Mouse (Mus musculus) spleen, adult 18-20 months (tissue): ENCODE results near the gene Lrig1.
A peak's percentile ranks its signal among the peaks of the same experiment; 100 is the strongest.

Experiments
- DNase-seq, 2 experiments: peaks; one replicate each; pipeline ENCODE4 v3.0.0; 2022; ENCODE audit warnings: mixed read lengths in 2 of 2

The Lrig1 gene

GRCm38 (mm10) chr6:94700067-94700491 is at the start of gene Lrig1:
TSS of gene Lrig1 (minus strand) at chr6:94700158.
- DNase-seq = peak; percentile 83 to 84

GRCm38 (mm10) chr6:94749626-94750025 is 49.7 kb upstream of the Lrig1 start:
- no peak for DNase-seq

DNA sequence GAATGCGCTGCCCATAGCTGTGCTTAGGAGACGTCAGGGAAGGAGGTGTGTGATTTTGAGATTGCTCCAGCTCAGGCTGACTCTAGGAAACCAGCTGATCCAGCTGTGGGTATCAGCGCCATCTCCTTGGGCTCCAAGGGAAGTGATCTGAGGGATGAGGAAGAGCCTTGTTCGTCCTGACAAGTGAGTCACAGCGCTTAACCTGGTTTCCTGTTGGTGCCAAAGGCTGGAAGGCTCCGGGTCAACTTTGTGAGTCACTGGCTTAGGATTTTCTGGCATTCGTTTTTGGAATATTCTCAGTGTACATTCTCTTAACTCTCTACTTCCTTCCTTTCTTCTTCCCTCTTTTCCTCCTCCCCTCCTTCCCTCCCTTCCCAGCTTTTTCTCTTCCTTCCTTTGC is 48.4 kb upstream of the Lrig1 start:
- DNase-seq = no peak

GRCm38 (mm10) chr6:94740117-94740729 is 40.3 kb upstream of the Lrig1 start:
- DNase-seq = no peak

DNA sequence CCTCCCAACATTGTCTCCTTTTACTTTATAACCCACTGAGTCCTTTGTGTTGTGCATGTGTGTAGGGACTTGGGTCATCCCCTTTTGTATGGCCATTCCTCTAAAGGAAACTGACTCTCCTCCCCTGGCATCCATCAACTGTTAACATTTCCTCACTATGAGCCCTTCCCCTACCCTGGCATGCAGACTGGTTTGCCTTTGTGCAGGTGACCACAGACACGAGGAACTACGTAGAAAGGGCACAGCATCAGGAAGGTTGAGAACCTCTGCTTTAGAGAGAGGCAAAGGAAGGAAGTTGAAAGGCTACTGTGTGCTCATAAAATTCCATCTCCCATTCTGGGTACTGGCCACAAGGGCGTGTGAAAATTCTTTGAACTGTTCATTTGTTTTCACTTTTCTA is 38.7 kb upstream of the Lrig1 start:
- DNase-seq = no peak

- DNase-seq = no peak
Measured at GRCm38 (mm10) chr6:94733878-94734277, 33.9 kb upstream of the Lrig1 start.

- DNase-seq = no peak
Measured at GRCm38 (mm10) chr6:94729847-94730246, 29.9 kb upstream of the Lrig1 start.

DNA sequence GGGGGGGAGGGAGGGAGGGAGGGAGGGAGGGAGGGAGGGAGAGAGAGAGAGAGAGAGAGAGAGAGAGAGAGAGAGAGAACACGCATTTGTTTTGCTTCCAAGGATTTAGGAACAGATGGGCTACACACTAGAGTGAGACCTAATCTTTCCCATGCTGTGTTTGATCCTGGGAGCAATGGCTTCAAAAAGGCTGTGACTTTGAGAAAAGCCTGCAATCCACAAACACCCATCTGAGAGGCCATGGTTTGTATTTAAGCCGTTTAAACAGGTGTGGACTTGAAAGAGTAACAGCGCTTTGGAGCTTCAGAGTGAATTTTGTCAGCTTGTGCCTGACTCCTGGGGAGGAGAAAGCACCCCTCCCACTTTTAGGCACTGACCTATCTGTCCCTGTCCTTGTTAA is 29.2 kb upstream of the Lrig1 start:
- no peak for DNase-seq

DNA sequence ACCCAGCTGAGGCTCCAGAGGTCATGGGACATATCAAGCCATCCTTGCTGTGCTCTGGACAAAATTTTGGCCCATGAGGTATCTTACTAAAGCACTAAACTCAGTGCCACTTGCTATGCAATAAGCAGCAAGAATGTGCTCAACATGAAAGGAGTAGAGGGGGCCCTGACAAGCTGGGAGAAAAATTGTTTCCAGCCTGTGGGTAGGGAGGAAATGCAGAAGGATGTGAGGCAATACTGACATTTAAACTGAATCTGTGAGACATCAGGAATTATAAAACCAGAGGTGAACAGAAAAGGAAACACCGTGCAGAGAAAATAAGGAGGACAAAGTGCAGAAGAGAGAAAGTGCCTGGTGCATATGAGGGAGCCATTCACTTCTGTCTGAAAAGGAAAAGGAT is 24.7 kb upstream of the Lrig1 start:
- DNase-seq = no peak

DNA sequence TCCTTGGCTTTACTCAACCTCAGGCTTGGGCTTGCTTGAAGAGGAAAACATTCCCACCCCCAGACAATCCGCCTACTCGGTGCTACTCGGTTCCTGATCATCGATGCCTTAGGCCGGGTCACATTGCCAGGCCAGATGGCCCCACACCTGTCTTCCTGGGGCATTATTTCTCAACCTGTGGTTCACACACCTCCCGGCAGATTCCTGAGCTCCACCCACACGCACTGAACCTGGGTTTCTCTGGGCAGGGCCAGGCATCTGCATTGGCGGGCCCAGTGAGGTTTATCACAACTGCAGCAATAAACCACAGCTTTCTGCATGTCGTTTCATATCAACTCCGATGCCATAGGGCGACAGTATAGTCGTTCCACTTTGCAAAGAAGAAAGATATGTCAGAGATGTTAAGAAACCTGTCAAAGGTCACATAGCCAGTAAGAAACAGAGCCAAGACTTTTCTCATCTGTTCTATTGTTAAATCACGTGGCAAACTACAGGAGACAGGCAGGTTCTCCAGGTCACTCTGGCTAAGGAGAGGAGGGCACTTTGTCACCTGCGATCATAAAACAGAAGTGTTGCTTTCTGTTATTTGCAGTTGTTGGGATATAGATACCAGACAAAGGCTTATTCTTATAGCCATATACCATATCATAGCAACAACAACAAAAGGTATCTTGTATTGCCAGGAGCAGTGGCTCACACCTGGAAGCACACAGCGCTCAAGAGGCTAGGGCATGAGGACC is 18.8 kb upstream of the Lrig1 start:
- DNase-seq = no peak

DNA sequence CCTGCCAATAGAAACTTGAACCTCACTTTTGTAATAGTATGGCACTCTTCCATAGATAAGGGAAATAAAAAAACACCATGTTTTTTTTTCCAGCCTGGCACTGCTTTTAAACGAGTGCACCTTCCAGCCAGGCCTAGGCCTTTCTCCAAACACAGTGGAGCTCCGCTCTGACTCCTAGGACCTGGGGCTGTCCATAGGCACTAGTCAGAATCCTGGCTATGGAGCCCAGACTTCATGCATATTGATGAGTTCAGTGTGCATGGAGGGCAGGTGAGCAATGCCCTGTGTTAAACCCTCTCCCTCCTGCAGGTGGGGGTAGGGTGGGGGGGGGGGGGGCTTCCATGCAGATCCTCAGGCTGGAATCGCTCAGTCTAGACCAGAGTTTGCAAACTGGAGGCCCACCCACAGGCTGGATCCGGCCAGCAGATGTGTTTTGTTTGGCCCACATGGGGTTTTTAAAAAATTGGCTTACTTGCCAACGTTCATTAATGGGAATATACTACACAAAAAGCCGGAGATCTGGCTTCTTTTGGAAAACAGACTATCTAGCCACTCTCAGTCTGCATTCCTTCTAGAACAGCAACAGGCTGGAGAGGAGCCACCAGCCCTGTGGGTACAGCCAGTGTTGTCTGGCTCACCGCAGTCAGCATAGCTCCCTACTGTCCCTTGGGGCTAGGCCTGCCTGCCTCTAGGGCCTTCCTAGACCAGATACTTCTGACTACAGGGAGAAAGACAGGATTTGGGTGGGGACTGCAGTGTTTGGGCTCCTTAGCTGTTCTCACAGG is 17.9 kb upstream of the Lrig1 start:
- no peak for DNase-seq

DNA sequence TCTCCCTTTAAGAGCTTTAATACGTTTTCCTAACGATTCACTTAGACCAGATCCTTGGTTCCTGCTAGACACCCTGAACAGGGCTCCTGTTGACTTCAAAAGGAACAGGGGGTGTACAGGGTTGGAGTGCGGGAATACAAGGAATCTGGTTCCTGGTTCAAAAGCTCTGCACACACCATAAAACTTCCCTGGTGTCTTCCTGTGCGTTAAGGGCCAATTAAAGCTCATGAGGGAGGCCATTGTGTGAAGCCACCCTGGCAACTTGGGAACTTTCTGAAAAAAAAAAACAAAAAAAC is 15.6 kb upstream of the Lrig1 start:
- DNase-seq = no peak

GRCm38 (mm10) chr6:94714815-94715644 is 15.1 kb upstream of the Lrig1 start:
- no peak for DNase-seq

- DNase-seq = no peak
Measured at GRCm38 (mm10) chr6:94709832-94710231, 9.9 kb upstream of the Lrig1 start.

GRCm38 (mm10) chr6:94709150-94709549 is 9.2 kb upstream of the Lrig1 start:
- no peak for DNase-seq

DNA sequence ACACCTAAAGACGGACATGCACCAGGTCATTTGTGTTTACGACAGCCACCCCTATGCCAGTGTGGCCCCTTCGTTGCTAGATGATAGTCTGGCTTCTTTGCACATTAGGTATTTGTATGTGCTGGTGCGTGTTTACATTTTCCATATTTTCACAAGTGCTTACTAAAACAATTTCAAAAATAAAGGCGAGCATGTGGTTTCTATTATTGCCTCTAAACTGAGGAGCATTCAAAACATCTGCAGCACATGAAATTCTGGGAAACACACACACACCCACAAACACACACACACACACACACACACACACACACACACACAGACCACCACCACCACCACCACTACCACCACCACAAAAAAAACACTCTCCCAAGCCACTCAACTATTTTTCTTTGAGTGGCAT is 7.3 kb upstream of the Lrig1 start:
- DNase-seq = no peak

GRCm38 (mm10) chr6:94705931-94706330 is 6.0 kb upstream of the Lrig1 start:
- DNase-seq = no peak

- DNase-seq = no peak
Measured at GRCm38 (mm10) chr6:94702993-94703392, 3.0 kb upstream of the Lrig1 start.

DNA sequence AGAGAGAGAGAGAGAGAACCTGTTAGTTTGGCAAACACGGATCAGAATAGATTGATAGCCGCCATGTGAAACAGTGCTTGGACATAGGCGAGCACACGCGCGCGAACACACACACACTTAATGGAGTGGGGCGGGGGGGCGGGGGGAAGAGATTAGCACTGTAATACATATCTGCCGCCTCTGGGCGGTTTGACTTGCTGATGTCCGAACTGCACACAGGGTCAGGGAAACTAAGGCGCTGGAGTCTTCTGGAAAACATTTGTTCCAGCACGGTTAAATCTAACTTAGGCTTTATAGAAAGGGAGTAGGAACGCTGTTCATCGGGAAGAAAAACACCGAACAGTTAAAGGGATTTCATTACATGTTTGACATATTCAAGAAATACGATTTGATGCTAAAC is 1.1 kb upstream of the Lrig1 start:
- DNase-seq = no peak

DNA sequence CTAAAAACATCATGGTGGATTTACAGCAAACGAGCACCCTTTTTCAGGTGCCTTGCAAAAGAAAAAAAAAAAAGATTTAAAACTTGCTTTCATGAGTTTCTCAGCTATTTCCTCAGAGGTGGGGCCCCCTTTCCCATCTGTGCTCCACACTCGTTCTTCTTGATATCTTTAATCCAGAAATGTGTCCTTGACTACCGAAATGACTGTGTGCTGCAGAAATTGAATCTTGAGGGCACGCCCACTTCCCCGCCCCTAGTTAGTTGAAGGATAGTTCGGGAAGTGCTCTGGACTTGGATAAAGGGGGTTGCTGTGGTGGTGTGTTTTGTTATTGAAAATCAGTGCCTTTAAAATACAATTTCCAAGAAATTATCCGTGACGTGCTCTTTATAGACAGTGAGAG is 654 bp upstream of the Lrig1 start:
- DNase-seq = peak in 1 of 2 experiments; percentile 48

GRCm38 (mm10) chr6:94699173-94699987 is 578 bp downstream of the Lrig1 start:
- peak in 1 of 2 experiments; percentile 18 for DNase-seq

DNA sequence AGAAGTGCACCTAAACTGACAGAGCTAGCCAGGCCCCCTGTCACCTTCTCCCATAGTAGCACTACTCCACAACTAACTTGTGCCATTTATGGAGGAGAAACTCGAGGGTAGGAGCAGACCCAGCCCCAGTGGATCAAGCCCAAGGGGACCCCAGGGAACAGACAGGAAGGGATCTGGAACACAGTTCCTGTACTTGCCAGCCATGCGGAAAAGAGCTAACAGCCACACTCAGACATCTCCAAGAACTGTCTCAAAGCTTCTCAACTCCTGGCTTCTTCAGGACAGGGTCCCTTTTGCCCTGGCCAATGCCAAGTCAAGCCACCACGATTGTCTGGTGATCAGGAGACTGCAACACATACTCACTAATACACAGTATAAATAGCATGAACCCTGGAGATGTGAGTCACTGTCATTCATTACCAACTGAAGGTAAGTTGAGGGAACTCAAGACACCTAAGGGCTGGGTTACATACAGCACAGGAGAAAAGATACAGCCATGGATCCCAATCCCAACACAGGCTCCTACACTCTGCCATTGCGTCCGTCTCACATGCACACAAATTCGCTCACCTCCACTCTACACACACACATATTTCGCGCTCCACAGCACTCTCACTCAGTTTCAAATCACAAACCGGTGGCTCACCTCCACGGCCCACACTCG is 1.3 kb downstream of the Lrig1 start:
- no peak for DNase-seq
